Mouse (Mus musculus) R1 (cell line): ENCODE data around the gene Bbs4.
"Not testable (repeated sequence)": the region's sequence is repeated elsewhere in the genome, so short reads cannot be mapped to it uniquely, and the experiment has no call there.

Experiments
- DNase-seq: peaks from one replicate; pipeline ENCODE4 v3.0.0-alpha.2; 2018; ENCODE audit warnings: low read depth, low spot score

The Bbs4 gene

GRCm38 (mm10) chr9:59353253-59353639 is at the start of gene Bbs4:
TSS of gene Bbs4 (minus strand) at chr9:59353508.
- peak; percentile 95 for DNase-seq

DNA sequence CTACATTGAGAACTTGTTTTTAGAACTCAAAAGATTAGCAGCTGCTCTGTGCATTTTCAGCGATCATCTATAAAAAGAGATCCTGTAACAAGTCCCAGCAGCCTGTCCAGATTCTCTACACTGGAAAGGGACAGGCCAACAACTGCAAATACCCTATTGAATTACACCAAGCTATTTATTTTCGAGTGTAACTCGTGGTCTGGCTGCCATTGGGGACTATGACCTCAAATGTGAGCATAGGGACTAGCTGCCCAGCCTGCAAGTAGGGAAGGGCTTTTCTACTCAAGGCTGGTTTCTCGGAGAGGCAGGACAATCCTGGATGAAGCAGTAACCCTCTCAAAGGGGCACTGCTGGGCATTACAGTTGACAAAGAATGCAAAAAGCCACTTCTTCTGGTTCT is 35.8 kb upstream of the Bbs4 start:
- no peak for DNase-seq

DNA sequence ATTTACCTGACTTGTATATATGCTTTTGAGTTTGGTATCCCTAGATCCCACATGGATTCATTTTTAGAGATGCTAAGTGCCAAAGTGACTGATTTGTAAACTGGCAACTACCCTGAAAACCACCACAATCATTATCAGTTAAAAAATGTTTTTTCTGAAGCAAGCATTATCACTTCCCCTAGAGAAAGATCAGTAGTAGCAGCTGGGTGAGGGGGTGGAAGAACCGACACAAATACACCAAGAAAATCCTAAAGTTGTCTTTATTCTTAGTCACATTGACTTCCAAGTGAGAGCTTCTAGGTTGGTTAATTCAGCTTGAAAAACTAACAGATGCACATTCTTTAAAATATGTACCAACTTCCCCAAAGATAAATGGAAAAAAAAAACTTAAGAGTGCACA is 35.0 kb upstream of the Bbs4 start:
- DNase-seq, result no peak

DNA sequence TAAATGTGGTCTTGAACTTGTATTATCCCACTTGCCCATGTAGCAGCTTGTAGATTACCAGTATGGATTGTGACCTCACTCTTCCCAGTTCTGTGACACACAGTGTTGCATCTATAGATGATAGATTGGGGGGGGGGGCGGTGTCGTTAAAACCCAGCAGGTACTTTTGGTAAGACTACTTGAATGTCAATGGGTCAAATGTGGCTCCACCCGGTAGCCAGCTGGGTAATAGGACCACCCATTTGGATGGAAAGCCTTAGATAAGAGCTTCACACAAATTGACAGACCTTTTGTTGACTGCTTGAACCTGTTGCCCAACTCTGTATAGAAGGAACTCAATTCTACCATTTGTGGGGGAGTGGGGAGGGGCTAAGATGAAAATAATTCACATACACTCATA is 34.2 kb upstream of the Bbs4 start:
- DNase-seq, result peak; percentile 69

DNA sequence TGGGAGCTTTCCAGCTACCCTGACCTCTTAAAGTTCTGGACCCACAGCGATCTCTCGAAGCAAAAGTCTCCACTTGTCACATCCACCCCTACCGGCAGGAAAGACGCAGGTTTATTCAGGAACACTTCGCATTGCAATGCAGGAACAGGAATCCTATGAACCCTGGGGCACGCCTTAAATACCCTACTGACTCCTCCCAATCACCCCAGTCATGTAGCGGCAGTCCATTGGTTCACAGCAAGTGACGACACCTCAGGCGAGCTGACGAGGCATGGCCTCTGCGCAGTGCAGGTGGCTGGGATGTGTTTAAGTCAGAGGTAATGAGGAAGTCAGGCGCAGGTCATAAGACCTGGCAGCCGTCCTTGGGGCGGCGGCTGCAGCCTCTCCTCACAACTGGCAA is 22.3 kb upstream of the Bbs4 start:
- peak; percentile 91 for DNase-seq

- DNase-seq, result peak; percentile 74
Measured at GRCm38 (mm10) chr9:59369646-59370045, 16.3 kb upstream of the Bbs4 start.

DNA sequence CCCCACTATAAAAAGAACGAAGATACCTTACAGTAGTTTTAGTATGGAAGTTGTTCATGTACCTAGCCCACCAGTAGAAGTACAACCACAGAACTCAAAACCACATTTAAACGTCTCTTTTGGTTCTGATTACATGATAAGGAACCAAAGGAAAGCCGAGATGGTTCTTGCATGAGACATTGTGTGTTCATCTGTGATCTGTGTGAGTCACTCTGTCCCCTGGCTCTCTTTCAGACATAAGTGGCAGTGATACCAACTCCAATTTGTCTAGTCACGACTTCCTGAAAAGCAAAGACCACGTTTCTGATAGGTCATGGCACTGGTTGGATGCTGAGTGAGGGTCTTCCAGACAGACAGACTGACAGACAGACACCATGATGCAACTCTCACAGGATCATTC is 15.9 kb upstream of the Bbs4 start:
- no peak for DNase-seq

DNA sequence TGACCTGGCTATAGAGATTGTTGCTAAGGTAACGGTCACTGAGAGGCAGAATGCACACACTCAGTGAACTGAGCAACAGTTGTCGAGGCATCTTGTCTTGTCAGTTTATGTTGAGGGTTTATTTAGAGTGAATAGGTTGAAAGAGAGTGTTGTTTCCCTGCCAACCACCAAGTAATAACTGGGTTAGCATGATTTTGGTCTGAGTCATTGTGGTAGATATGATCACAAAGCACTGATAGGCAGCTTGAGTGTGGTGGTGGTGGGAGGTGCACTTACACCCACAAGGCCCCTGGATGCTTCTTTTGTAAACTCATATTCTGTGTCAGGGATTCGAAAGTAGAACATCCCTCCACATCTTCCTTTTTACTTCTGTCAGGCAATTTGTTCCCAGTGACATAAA is 7.2 kb upstream of the Bbs4 start:
- DNase-seq, result not testable (repeated sequence)

GRCm38 (mm10) chr9:59358041-59358440 is 4.7 kb upstream of the Bbs4 start:
- DNase-seq, result not testable (repeated sequence)

- no peak for DNase-seq
Measured at GRCm38 (mm10) chr9:59352586-59353252, 589 bp downstream of the Bbs4 start.

DNA sequence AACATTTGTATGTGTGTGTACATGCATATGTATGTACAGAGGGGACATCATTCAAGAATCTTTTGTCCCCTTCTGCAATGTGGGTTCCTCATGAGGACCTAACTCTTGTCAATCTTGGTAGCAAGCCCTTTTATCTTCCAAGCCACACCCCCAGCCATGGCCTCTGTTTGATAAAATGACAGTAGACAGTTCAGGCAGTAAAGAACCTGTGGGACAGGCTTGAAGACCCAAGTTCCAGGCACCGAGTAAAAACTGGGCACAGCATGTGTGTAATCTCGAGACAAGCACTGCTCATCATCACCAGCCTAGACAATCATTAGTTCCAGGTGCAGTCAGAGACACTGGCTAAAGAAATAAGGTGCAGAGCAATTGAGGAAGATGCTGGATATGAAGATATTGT is 7.1 kb downstream of the Bbs4 start:
- no peak for DNase-seq

DNA sequence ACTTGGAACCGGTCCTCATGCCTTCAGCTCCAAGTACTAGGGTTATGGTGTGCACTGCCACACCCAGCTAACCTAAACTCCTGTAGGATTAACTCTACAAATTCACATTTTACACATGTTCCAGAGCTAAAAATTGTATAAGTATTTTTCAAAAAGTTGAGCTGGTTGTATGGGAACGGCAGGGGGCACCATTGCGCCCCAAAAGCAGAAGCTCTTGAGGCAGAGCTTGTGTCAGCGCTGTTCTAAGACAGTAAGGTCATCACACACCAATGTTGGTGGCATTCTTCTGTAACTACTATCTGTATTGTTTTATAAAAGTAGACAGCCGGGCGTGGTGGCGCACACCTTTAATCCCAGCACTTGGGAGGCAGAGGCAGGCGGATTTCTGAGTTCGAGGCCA is 13.3 kb downstream of the Bbs4 start:
- DNase-seq, result peak; percentile 51

- no peak for DNase-seq
Measured at GRCm38 (mm10) chr9:59339107-59339506, 14.2 kb downstream of the Bbs4 start.

- no peak for DNase-seq
Measured at GRCm38 (mm10) chr9:59338411-59338810, 14.9 kb downstream of the Bbs4 start.

- no peak for DNase-seq
Measured at GRCm38 (mm10) chr9:59337889-59338288, 15.4 kb downstream of the Bbs4 start.

DNA sequence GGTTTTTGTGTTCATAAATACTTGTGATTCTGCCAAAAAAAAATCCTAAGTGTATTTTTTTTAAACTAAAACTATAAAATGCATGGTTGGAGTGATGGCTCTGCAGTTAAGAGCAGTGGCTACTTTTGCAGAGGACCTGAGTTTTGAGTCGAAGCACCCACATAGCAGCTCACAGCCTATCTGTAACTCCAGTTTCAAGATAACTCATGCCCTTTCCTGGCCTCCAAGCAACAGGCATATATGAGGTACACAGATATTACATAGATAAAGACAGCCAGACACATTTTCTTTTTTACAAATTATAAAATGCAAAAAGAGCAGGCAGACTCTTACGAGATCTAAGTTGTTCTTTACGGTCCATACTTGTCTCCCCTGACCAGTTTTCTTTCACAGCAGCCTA is 16.8 kb downstream of the Bbs4 start:
- no peak for DNase-seq

GRCm38 (mm10) chr9:59330055-59330454 is 23.3 kb downstream of the Bbs4 start:
- no peak for DNase-seq

GRCm38 (mm10) chr9:59324351-59324750 is 29.0 kb downstream of the Bbs4 start:
- no peak for DNase-seq

- no peak for DNase-seq
Measured at GRCm38 (mm10) chr9:59316206-59316605, 37.1 kb downstream of the Bbs4 start.

DNA sequence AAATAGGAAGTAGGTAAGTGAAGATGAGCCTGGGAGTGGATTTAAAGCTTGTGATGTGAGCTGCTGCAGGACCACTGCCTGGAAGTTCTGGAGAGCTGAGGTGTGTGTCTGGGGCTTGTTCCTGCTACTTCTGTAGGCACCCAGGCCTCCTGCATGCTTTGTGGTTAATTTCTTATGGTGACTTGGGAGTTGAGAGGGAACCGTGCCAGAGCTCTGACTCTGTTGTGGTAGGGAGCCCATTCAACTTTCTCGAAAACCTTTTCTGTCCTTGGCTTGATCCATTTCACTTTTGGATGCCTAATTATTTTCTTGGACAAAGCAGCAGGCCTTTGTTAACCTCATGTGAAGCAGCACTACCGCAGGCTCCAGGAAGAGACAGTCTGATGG is 42.0 kb downstream of the Bbs4 start:
- no peak for DNase-seq

- DNase-seq, result no peak
Measured at GRCm38 (mm10) chr9:59310582-59311283, 42.6 kb downstream of the Bbs4 start.

GRCm38 (mm10) chr9:59307890-59308289 is 45.4 kb downstream of the Bbs4 start:
- no peak for DNase-seq

GRCm38 (mm10) chr9:59296419-59296818 is 56.9 kb downstream of the Bbs4 start:
- no peak for DNase-seq

- DNase-seq, result no peak
Measured at GRCm38 (mm10) chr9:59292493-59292875, 60.8 kb downstream of the Bbs4 start.
